Mouse (Mus musculus) midbrain, embryonic 15.5 days (tissue): Measurements from ENCODE around the gene Il6st. TPM values are rescaled to one million over a fixed set of nuclear protein-coding genes. Genes with fewer than 3 reads are reported as not detected.

Experiments used
- ATAC-seq: fragments of 200-750 bp; cut with Nextera tagmentation; replicated peaks from 2 replicates; pipeline ENCODE4 v1.8.0; 2017; ENCODE audit warnings: moderate TSS enrichment
- H3K27ac ChIP-seq: fragments of 300-500 bp; sonication (generic); 2 replicates; pipeline ENCODE4 v1.5.1; 2015; ENCODE audit warnings: mild to moderate bottlenecking, inconsistent platforms
- H3K27me3 ChIP-seq: fragments of 300-500 bp; sonication (generic); replicated peaks from 2 replicates; pipeline ENCODE4 v1.6.1; 2015; ENCODE audit warnings: inconsistent platforms
- H3K36me3 ChIP-seq: fragments of 300-500 bp; sonication (generic); replicated peaks from 2 replicates; pipeline ENCODE4 v1.6.1; 2015; ENCODE audit warnings: inconsistent platforms
- H3K4me1 ChIP-seq: fragments of 300-500 bp; sonication (generic); 2 replicates; pipeline ENCODE4 v1.6.1; 2015; ENCODE audit warnings: inconsistent platforms
- H3K4me2 ChIP-seq: fragments of 300-500 bp; sonication (generic); 2 replicates; pipeline ENCODE4 v1.6.1; 2015; ENCODE audit warnings: inconsistent platforms, mild to moderate bottlenecking, moderate library complexity
- H3K4me3 ChIP-seq: fragments of 300-500 bp; sonication (generic); 2 replicates; pipeline ENCODE4 v1.5.1; 2015; ENCODE audit warnings: mild to moderate bottlenecking, inconsistent platforms
- H3K9ac ChIP-seq: fragments of 300-500 bp; sonication (generic); 2 replicates; pipeline ENCODE4 v1.6.1; 2015; ENCODE audit warnings: mild to moderate bottlenecking, inconsistent platforms
- H3K9me3 ChIP-seq: fragments of 300-500 bp; sonication (generic); 2 replicates; pipeline ENCODE4 v1.6.1; 2016; ENCODE audit warnings: inconsistent platforms
- WGBS: fragments of 180-500 bp; shearing (Covaris S2); methylation state at CpG from one replicate; pipeline ENCODE4 v1.1.7; 2015; ENCODE audit warnings: mixed read lengths; 5-methylcytosine and 5-hydroxymethylcytosine counted together
- polyA plus RNA-seq: library from polyadenylated mRNA; unstranded; fragments of >200 nt; fragmentation: Nextera tagmentation; extraction: Ambion mirVana; gene quantifications from 2 replicates; pipeline ENCODE4 v1.2.1, GENCODE M21; 2015

Il6st gene
- polyA plus RNA-seq, 1 experiment from 2014 or later = 20.9 TPM

GRCm38 (mm10) chr13:112500027-112500426, 36.2 kb downstream of the Il6st start:
- Histone ChIP-seq H3K9ac (no peak overlapping the region), H3K36me3 (peaks cover 26% of the 10 kb centered on the region), H3K27ac (no peak overlapping the region), H3K4me3 (no peak overlapping the region), H3K9me3 (no peaks in the 10 kb centered on the region), H3K4me2 (no peak overlapping the region), H3K4me1 (no peaks in the 10 kb centered on the region), H3K27me3 (no peaks in the 10 kb centered on the region)
- no peak for ATAC-seq
- WGBS = 96% methylated on average over 4 of the region's 4 CpGs

- H3K9ac ChIP-seq = no peak overlapping the region
- no peaks in the 10 kb centered on the region for H3K9me3 ChIP-seq
- no peak for ATAC-seq
- WGBS = 92% methylated on average over 9 of the region's 9 CpGs
- H3K4me2 ChIP-seq = no peak overlapping the region
- H3K27ac ChIP-seq = no peak overlapping the region
- H3K4me3 ChIP-seq = no peak overlapping the region
- H3K4me1 ChIP-seq = no peaks in the 10 kb centered on the region
- H3K27me3 ChIP-seq = no peaks in the 10 kb centered on the region
- peaks cover 26% of the 10 kb centered on the region for H3K36me3 ChIP-seq
Measured at GRCm38 (mm10) chr13:112500466-112500865, 36.6 kb downstream of the Il6st start.

- H3K4me2 ChIP-seq = no peak overlapping the region
- 94% methylated on average over 13 of the region's 13 CpGs for WGBS
- peaks cover 18% of the 10 kb centered on the region for H3K36me3 ChIP-seq
- ATAC-seq = no peak
- no peaks in the 10 kb centered on the region for H3K9me3 ChIP-seq
- no peak overlapping the region for H3K27ac ChIP-seq
- H3K4me3 ChIP-seq = no peak overlapping the region
- no peak overlapping the region for H3K9ac ChIP-seq
- H3K27me3 ChIP-seq = no peaks in the 10 kb centered on the region
- no peaks in the 10 kb centered on the region for H3K4me1 ChIP-seq
Measured at GRCm38 (mm10) chr13:112503846-112504245, 40.0 kb downstream of the Il6st start.

- 94% methylated on average over 6 of the region's 6 CpGs for WGBS
- Histone ChIP-seq H3K4me3 (no peak overlapping the region), H3K27me3 (no peaks in the 10 kb centered on the region), H3K27ac (no peak overlapping the region), H3K4me2 (no peak overlapping the region), H3K9me3 (no peaks in the 10 kb centered on the region), H3K4me1 (no peaks in the 10 kb centered on the region), H3K36me3 (peaks cover 12% of the 10 kb centered on the region; the same call in 1 of the 2 replicates), H3K9ac (no peak overlapping the region)
- ATAC-seq = no peak
Measured at GRCm38 (mm10) chr13:112505436-112505835, 41.6 kb downstream of the Il6st start.

- no peak for ATAC-seq
- Histone ChIP-seq H3K4me2 (no peak overlapping the region), H3K9me3 (no peaks in the 10 kb centered on the region), H3K9ac (no peak overlapping the region), H3K27me3 (no peaks in the 10 kb centered on the region), H3K27ac (no peak overlapping the region), H3K4me1 (no peaks in the 10 kb centered on the region), H3K4me3 (no peak overlapping the region), H3K36me3 (0 out of 2 replicates have a peak, but pooled peaks cover 6% of the 10 kb centered on the region)
- WGBS = 84% methylated on average over 13 of the region's 13 CpGs
Measured at GRCm38 (mm10) chr13:112506766-112507165, 42.9 kb downstream of the Il6st start.

GRCm38 (mm10) chr13:112507691-112508090, 43.8 kb downstream of the Il6st start:
- Histone ChIP-seq H3K4me1 (no peaks in the 10 kb centered on the region), H3K36me3 (0 out of 2 replicates have a peak, but pooled peaks cover 4% of the 10 kb centered on the region), H3K27me3 (no peaks in the 10 kb centered on the region), H3K9me3 (no peaks in the 10 kb centered on the region), H3K9ac (no peak overlapping the region), H3K4me2 (no peak overlapping the region), H3K4me3 (no peak overlapping the region), H3K27ac (no peak overlapping the region)
- 87% methylated on average over 13 of the region's 13 CpGs for WGBS
- ATAC-seq = no peak

GRCm38 (mm10) chr13:112508487-112508886, 44.6 kb downstream of the Il6st start:
- Histone ChIP-seq H3K27me3 (no peaks in the 10 kb centered on the region), H3K4me2 (no peak overlapping the region), H3K9me3 (no peaks in the 10 kb centered on the region), H3K4me1 (no peaks in the 10 kb centered on the region), H3K36me3 (0 out of 2 replicates have a peak, but pooled peaks cover 3% of the 10 kb centered on the region), H3K4me3 (no peak overlapping the region), H3K9ac (no peak overlapping the region), H3K27ac (no peak overlapping the region)
- no peak for ATAC-seq
- WGBS = 89% methylated on average over 5 of the region's 5 CpGs

- no peak overlapping the region for H3K9ac ChIP-seq
- no peaks in the 10 kb centered on the region for H3K9me3 ChIP-seq
- 29% methylated on average over 4 of the region's 4 CpGs for WGBS
- no peak overlapping the region for H3K4me3 ChIP-seq
- ATAC-seq = peak; percentile 79
- no peak overlapping the region for H3K27ac ChIP-seq
- no peaks in the 10 kb centered on the region for H3K4me1 ChIP-seq
- 0 out of 2 replicates have a peak, but pooled peaks cover under 1% of the 10 kb centered on the region for H3K36me3 ChIP-seq
- H3K27me3 ChIP-seq = no peaks in the 10 kb centered on the region
- H3K4me2 ChIP-seq = no peak overlapping the region
Measured at GRCm38 (mm10) chr13:112509465-112509864, 45.6 kb downstream of the Il6st start.

GRCm38 (mm10) chr13:112510437-112511212, 46.8 kb downstream of the Il6st start:
- Histone ChIP-seq H3K9me3 (no peaks in the 10 kb centered on the region), H3K4me3 (no peak overlapping the region), H3K27me3 (no peaks in the 10 kb centered on the region), H3K4me1 (no peaks in the 10 kb centered on the region), H3K4me2 (no peak overlapping the region), H3K36me3 (no peaks in the 10 kb centered on the region), H3K9ac (no peak overlapping the region), H3K27ac (no peak overlapping the region)
- no peak for ATAC-seq
- 94% methylated on average over 19 of the region's 19 CpGs for WGBS

GRCm38 (mm10) chr13:112511261-112511660, 47.4 kb downstream of the Il6st start:
- Histone ChIP-seq H3K4me2 (no peak overlapping the region), H3K36me3 (no peaks in the 10 kb centered on the region), H3K9me3 (no peaks in the 10 kb centered on the region), H3K4me1 (no peaks in the 10 kb centered on the region), H3K27me3 (no peaks in the 10 kb centered on the region), H3K4me3 (no peak overlapping the region), H3K9ac (no peak overlapping the region), H3K27ac (no peak overlapping the region)
- WGBS = 81% methylated on average over 11 of the region's 11 CpGs
- no peak for ATAC-seq

GRCm38 (mm10) chr13:112511810-112512209, 47.9 kb downstream of the Il6st start:
- Histone ChIP-seq H3K4me3 (no peak overlapping the region), H3K27me3 (no peaks in the 10 kb centered on the region), H3K9ac (no peak overlapping the region), H3K36me3 (no peaks in the 10 kb centered on the region), H3K9me3 (no peaks in the 10 kb centered on the region), H3K27ac (no peak overlapping the region), H3K4me2 (no peak overlapping the region), H3K4me1 (no peaks in the 10 kb centered on the region)
- ATAC-seq = no peak
- 94% methylated on average over 7 of the region's 7 CpGs for WGBS

- H3K4me2 ChIP-seq = no peak overlapping the region
- H3K4me1 ChIP-seq = no peaks in the 10 kb centered on the region
- no peaks in the 10 kb centered on the region for H3K9me3 ChIP-seq
- H3K27me3 ChIP-seq = no peaks in the 10 kb centered on the region
- ATAC-seq = no peak
- H3K27ac ChIP-seq = no peak overlapping the region
- no peak overlapping the region for H3K4me3 ChIP-seq
- H3K36me3 ChIP-seq = no peaks in the 10 kb centered on the region
- H3K9ac ChIP-seq = no peak overlapping the region
- 91% methylated on average over 5 of the region's 5 CpGs for WGBS
Measured at GRCm38 (mm10) chr13:112512824-112513223, 49.0 kb downstream of the Il6st start.

- no peak for ATAC-seq
- Histone ChIP-seq H3K9me3 (0 out of 2 replicates have a peak, but pooled peaks cover 5% of the 10 kb centered on the region), H3K27me3 (no peaks in the 10 kb centered on the region), H3K4me3 (no peak overlapping the region), H3K4me2 (no peak overlapping the region), H3K27ac (no peak overlapping the region), H3K36me3 (no peaks in the 10 kb centered on the region), H3K9ac (no peak overlapping the region), H3K4me1 (no peaks in the 10 kb centered on the region)
- WGBS = 66% methylated on average over 1 of the region's 1 CpGs
Measured at GRCm38 (mm10) chr13:112514546-112514945, 50.7 kb downstream of the Il6st start.
